Mouse (Mus musculus) spleen, postnatal 10 days (tissue): ENCODE measurements around the gene Ifnlr1.
"Not testable (repeated sequence)": the region's sequence is repeated elsewhere in the genome, so short reads cannot be mapped to it uniquely, and the experiment has no call there.

Experiments
- DNase-seq, 2 experiments: peaks; one replicate each; pipeline ENCODE4 v3.0.0; 2021 to 2022; ENCODE audit warnings: low spot score in 2 of 2

Gene Ifnlr1

DNA sequence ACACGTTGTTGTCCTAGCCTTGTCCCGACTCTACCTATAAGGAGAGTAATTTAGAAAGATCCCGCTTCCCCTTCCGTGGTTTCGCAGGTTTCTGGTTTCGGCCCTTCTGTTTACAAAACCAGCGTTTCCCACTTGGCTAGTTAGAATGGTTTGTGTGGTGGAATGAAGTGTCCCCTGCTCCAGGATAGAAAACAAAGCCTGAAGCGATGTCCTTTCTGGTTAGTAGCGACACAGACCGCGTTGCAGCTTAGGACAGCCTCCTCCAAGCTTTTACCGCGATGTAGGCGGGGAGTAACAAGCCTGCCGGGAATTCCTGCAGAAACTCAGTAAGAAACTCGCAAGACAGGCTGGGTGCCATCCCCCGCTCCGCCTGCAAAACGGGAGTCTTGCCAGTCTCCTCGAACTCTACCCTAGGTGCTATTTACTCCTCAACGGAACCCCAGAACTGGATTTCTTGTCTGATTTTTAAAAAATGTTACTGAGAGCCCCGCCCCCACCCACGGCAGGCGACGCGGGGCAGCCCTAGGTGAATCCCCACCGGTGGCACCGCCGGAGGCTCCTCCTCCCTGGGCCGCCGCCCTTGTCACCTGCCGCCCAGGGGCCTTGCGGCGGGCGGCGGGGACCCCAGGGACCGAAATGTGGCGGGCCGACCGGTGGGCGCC lies at the start of gene Ifnlr1:
TSS of gene Ifnlr1 (plus strand) at position 382 of the 662 bp plus-strand sequence.
- DNase-seq = peak; percentile 20 to 57

DNA sequence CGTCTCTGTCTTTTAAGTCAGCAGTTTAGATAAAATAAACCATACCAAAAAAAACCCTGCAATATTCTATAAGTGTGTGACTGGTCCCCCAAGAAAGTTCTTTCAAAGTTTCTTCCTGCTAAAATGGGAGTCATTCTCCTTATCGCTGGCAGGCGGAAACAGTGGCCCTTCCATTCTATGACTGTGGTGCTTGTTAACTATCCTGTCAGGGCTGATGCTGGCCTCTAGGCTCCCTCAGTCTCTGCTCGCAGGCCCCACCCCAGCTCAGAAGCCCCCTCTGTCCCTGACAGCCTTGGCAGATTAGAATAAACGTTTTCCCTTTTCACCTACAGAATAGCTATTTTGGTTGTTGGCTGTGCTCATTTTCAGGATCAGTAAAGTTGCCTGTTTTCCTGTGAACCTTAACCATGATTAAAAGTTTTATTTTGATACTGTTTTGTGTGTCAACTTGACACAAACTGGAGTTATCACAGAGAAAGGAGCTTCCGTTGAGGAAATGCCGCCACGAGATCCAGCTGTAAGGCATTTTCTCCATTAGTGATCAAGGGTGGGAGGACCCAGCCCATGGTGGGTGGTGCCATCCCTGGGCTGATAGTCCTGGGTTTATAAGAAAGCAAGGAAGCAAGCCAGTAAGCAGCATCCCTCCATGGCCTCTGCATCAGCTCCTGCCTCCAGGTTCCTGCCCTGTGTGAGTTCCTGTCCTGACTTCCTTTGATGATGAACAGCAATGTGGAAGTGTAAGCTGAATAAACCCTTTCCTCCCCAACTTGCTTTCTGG lies 44.6 kb upstream of the Ifnlr1 start:
- DNase-seq = not testable (repeated sequence)

DNA sequence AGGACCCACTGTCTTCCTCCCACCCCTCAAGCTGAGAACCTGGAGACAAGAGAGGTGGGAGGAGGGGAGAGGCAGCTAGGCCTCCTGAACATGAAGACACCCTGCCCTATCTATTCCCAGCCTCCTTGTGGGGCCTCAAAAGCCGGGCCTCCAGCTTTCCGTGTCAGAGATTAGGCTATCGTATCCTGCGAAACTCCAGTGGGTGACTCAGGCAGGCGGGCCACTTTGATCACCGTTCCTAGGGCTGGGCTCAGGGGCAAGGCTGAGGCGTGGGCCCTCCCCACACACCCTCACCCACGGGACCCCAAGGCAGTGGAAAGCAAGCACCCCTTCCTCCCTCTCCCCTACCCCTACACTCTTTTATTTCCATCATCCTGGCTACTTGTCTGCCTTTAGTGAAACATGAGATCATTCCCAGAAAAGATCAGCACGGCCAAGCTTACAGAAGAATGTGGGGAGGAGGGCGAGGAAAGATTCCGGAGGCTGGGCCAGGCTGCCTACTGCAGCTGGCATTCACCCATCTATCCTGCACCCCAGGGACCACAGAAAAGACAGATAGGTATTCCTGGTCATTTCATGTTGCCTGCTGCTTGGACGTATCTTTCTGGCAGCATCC lies 41.0 kb upstream of the Ifnlr1 start:
- DNase-seq = no peak

DNA sequence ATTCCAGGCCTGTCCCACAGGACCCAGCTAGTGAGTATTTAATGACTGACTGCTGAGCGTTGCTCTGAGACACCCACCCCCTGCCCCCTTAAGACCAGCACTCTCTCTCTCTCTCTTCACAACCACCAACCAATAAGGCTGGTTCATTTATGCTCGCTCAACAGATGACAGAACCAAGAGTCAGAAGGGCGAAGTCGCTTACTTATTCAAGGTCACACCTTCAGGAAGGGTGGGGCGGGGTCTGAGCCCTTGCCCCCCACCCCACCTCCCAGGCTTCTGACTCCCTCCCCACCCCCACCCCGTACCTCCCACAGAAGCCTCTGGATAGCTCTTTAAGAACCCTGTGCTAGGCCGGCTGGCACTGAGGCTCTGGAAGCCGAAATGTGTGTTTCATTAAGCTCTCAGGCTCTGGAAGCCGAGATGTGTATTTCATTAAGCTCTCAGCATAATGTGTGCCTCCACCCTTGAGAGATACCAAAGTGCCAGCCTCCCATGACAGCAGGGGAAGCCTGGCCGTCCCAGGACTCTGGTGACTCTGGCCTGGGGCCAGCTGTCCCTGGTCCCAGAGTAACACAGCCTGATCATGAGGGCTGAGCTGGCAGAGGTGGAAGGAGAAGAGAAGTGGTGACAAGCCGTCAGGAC lies 33.0 kb upstream of the Ifnlr1 start:
- DNase-seq = no peak

DNA sequence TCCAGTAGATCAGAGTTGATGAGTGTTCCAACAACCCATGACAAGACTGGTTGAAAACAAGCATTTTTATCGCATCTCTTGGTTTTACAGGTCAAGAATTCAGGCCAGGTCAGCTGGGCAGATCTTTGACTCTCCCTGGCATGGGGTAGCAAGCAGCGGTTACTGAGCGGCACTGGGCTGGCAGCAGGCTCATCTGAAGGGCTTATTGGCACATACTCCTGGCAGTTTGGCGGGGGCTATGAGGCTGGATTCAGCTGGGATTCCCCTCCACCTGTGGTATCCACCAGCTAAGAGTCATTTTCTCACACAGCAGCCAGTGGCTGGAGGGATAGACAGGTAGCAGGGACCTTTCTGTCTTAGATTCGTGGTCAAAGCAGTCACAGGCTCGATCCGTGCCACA lies 32.1 kb upstream of the Ifnlr1 start:
- no peak for DNase-seq

DNA sequence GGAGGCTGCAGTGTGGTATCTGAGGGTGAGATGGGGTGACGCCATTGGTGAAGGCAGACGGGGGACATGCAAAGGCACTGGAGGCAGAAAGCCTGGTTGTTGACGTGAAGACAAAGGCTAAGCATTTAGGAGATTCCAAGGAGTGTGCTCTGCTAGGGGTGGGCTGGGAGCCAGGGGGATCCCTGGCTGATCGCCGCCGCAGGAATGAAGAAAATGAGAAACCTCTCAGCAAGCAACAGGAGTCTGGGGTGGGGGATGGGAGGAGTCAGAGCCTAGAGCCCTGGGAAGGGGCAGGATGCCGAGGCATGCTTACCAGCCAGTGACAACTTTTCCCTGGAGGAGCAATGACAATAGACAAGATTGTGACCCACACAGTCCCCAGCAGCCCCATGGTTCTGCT lies 30.6 kb upstream of the Ifnlr1 start:
- no peak for DNase-seq

DNA sequence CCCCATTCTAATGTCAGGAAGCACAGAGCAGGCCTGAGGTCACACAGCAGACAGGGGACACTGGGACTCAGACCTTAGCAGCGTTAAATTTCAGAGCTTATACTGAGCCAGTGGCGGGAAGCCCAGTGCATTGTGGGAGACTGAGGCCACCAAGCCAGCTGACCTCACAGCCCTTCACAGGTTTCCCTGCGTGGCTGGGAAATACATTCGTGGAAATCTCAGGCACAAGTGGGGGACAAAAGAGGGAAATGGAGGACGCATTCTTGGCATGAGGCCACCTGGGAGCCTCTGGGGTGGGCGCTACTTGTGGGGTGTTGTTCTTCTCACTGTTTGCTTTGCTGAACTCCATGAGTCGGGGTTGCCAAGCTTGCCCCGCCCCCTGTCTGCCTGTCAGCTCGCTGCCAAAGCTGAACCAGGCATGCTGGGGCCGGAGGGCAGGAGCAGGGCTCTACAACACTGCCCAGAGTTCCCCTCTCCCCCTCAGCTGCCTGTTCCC lies 29.9 kb upstream of the Ifnlr1 start:
- DNase-seq = no peak

DNA sequence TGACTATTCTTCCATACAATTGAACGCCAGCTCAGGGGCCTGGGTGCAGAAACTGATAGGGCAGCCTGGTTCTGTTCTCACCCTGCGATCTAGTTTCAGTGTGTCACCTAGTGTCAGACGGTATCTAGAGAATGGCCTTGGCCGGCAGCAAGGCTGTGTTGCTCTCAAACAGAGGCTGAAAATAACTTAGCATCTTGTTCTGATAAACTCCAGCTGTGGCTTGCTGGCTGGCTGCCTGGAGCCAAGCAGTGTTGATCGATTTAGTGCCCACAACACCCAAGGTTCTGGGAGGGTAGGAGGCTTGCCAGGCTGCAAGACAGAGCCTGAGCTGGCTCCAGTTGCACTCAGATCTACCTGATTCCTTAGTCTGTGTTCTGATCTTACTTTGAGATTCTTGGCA lies 27.6 kb upstream of the Ifnlr1 start:
- no peak for DNase-seq

DNA sequence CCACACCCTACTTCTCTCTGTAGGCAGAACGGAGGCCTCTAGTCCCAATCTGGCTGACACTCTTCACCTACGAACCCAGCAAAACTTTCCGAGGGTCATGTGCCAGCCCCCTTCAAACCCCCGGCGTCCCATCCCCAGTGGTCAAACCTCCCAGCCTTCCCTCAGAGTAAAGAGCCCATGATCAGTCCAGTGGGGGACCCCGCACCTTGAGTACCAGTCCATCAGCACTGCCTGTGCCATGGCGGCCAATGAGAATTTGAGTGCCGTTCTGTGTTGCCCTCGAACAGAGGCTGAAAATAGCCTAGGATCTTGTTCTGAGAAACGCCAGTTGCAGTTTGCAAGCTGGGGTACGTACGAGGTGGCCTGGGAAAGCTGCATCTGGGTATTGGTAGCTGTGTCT lies 27.2 kb upstream of the Ifnlr1 start:
- no peak for DNase-seq

DNA sequence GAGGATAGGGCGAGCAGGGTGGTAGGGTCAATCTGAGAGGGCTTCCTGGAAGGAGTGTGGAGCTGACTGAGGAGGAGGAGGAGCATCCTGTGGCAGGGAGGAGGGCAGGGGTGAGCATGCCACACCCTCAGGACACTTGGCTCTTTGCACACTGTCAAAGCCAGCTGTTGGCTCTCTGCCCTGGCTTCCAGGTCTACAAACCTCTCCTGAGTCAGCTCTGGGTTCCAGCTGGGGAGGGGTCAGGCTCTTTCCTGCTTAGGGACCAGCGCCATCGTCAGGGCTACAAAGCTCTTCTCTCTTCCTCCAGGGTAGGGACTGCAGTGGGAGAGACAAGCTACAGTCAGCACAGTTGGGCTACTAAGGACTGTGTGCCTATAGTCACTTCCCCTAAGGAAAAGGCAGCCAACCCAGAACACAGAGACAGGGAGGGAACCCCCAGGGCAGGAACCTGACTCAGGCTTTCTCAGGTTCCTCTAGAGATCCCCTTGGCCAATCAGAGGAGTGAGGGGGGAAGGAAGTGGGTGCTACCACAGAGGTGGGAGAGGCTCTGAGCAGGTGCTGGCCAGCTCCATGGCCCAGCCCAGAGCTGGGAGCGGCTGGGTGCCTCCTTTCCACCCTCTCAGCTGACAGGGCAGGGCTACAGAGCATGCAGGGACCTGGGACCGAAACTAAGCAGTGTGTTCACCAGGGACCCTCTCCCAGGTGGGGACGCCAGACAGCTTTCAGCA lies 24.8 kb upstream of the Ifnlr1 start:
- DNase-seq = no peak

DNA sequence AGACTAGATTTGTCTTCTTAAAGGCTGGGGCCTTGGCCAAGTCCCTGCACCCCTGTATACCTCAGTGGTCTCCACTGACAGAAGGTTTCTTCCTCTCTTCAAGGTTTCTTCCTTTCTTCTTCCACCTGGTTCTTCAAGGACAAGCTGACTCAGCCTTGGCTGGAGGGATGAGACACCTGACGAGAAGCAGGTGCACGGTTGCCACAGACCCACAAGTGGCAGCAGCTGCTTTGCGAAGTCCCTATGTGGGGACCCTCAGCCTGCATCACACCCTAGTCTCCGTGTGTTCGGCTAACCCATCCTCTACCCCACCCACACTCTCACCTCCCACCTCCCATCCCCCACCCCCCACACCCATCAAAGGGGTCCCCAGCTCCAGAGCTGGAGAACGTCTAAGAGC lies 24.1 kb upstream of the Ifnlr1 start:
- DNase-seq = no peak

DNA sequence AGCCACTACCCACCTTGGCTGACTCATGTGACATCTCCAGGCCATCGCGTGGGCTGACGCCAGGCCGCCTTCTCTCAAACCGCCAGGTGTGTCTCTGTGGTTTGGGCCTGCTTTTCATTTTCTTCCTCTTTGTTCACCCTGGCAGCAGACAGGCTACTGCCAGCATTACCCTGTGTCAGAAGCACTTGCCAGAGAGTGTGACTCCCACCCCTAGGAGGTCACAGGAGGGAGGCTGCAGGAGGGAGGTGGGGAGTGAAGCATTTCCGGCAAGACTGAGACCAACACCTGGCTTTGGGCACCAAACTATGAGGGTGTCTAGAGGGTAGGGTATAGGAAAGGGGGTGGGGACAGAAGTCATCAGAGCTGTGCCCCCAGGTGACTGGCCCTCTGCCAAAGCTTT lies 21.4 kb upstream of the Ifnlr1 start:
- no peak for DNase-seq

DNA sequence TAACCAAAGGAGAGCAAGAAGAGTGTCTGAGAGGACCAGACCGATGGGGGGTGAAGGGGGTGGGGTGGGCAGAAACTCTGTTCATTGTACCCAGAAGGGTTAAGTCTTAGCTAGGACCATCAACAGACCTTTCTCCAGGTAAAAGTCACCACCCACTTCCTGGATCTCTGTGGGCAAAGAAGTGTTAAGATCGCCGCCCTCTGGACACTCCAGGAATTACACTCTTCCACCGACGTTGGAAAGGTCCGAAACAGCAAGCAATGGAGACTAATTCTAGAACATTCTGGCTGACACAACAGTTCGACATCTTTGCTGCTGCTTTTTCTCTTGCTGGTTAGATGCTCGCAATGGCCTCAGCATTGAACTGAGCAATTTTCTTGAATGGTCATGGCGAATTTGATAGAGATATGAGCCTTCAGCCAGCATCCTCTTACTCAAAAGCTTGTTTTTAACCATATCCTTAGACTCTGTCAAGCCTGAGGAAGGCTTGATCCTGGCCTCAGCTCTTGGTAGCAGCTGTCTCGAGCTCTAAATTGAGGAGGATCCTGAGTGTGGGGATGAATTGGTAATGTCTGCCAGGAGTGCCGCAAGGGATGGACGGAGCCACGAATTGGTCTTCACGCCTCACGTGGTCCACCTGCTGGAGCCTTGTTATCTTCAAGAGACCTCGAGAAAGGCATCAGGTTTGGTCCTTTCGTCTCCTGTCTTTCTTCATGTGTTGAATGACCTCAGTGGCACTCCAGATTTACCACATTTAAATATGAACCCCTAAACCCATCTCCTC lies 19.7 kb upstream of the Ifnlr1 start:
- peak; percentile 62 to 76 for DNase-seq

DNA sequence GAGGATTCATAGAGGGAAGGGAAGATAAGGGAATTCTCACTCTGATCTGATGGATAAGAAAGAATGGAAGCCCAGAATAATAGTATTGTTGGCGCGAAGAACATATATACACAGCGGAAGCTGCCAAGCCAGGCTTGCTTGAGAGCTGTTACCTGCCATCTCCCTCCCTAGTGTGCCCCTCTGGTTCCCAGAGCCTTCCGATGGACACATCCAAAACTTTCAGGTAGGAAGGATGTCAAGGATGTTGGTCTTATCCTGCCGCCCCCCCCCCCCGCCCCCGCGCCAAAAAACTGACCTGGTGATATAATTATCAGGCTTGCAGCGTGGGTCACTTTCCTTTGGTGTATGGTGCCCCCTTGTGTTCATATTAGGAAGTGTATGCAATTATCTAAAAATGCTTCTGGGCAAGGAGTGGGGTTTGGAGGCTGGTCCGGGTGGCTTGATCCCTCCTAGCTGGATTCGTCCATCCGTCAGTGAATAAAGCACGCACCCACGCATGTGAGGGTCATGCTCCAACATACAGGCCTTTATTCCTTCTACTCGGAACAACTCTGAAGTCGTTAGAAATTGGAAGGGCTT lies 18.7 kb upstream of the Ifnlr1 start:
- DNase-seq = no peak

DNA sequence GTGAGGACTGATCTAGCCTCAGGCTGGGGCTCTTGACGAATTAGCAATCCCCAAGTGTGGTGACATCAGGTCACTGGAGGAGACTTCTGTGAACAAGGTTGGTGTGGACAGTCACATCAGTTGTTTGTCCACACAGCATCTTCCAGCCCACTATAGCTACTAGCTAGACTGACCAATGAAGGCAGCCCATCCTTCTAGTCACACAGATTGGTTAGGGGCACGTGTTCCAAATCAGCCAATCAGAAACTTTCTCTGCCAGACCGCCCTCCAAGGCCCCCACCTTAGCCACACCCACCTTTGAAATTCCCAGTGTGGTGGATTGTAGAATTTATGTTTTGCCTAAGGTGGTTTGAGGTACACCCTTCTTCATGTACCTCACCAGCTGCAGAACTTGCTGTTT lies 12.6 kb upstream of the Ifnlr1 start:
- DNase-seq = no peak

DNA sequence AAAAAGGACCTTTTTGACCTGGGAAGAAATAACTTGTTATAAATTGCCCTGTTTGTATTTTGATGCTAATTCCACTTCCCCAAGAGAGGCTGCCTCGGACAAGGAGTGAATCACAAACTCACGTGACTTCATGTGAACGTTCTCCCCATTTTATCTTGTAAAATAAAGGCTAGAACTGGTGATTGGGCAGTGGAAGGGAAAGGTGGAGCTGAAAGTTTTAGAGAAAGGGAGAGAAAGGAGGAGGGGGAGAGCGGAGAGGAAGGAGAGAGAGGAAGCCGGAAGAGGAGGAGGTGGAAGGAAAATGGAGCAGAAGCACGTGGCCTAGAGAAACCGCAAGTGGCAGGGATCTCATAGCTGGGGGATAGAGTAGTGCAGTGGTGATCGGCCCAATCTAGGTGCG lies 11.1 kb upstream of the Ifnlr1 start:
- DNase-seq = no peak

DNA sequence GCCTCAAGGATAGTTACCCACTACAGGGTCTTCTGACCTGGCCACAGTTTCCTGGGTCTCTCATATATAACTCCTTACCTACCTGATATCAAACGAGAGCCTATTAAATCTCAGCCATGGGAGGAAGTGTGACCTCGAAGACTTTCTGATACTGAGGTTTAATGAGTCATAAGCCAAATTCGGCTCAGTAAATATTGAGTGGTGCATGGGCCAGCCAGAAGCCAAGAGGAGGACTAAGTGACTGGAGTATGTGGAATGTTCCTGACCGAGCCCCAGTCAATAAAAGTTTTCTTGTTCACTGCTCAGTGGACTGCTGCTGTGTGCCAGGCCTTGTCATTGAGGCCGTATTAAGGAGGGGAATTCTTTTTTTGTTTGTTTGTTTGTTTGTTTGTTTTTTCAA lies 9.6 kb upstream of the Ifnlr1 start:
- DNase-seq = no peak

DNA sequence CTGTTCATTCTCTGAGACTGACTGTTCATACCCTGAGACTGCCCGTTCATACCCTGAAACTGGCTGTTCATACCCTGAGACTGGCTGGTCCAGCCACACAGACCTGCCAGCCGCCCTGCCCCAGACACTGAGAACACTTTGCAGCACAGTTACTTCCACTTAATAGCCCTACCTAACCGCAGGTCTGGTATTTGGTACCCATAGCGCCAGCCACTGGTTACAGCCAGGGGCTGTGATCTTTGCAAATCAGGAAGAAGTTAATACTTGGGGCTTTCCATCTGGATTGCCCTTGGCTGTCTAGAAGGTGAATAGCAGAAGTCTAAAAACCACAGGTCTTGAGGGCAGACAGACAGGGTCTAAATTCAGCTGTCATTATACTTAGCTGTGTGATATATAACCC lies 6.8 kb upstream of the Ifnlr1 start:
- no peak for DNase-seq

DNA sequence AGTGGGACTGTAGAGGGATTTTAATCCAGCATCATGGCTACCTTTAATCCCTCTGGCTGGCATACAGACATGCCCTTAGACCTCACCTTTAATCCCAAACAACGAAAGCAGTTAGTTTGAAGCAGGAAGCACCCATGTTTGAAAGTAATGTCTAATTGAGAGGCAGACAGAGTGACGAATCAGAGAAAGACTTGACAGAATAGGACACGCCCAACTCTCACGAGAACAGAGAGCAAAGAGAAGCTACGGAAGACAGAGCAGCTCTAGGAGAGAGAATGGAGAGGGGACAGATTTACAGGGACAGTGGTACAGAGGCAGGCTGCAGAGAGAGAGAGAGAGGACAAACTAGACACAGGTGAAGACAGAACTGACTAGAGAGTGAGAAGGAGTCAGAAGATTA lies 4.3 kb upstream of the Ifnlr1 start:
- DNase-seq = no peak

DNA sequence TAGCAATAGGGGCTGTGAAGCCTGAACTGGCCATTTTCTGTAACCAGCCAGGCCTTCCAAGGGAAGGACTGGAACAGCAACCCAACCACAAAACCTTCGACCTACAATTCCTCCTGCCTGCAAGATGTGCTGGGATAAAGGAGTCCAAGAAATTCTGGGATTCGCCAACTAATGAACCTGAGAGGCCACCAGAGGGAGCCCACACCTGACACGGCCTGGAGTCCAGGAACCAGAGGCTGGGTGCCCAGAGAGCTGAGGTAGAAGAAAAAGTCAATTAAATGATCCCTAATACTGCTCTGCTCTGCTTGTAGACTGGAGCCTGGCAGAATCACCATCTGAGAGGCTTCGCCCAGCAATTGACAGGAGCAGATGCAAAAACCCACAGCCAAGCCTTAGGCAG lies 2.5 kb upstream of the Ifnlr1 start:
- DNase-seq = no peak

DNA sequence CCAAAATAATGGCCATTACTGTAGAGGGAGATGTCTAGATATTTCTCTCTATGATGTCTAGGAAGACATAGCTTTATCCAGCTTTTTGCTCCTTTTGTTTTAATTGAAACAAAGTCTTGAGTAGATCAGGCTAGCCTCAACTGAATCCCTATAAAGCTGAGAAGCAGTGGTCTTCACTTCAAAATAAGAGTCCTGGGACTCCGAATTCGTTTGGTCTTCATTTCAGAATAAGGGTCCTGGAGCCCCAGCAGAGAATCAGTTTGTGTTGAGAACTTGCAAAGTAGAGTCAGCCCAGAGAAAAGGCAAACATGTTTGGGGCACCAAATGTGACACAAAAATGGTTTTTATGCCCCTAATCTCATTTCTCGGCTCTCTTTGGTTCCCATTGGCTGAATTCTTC lies 1.4 kb upstream of the Ifnlr1 start:
- no peak for DNase-seq
